Mouse (Mus musculus): ENCODE data around the gene Snx21.

Gene Snx21

DNA sequence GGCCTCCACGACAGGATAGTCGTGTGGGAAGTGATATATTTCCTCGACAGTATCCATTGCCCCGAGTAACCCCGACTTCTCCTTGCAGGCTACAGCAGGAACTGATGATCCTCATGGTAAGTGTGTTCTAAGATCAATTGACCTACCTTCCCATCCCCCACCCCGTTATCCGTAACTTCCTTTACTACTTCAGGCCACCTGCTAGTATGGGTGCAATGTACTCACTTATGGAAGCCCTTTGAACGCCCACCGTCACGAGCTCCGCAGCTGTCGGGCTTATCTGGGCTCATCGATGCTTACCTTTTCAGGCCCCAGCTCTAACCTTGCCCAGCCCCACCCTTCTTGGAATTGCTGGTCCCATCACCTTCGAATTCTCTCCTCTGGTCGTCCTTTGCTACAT, 15.3 kb upstream of the Snx21 start:
- no peak for DNase-seq (ENCODE audit: low read depth)

DNA sequence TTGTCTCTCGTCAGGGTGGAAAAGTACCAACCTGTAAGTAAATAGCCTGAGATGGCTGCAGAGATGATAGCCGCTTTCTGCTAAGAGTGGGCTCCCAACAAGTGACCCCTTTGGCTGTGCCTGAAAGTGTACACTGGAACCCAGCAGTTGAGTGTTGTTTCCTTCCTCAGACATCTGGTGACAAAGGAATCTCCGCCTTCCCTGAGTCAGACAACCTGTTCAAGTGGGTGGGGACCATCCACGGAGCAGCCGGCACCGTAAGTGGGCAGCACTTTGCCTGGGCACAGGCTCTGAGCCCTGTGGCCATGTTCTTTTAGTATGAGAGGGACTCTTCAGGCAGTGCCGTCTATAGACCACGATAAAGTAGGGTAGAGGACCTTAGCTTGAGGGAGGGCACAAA, 14.5 kb upstream of the Snx21 start:
- DNase-seq (ENCODE audit: low read depth): no peak

DNA sequence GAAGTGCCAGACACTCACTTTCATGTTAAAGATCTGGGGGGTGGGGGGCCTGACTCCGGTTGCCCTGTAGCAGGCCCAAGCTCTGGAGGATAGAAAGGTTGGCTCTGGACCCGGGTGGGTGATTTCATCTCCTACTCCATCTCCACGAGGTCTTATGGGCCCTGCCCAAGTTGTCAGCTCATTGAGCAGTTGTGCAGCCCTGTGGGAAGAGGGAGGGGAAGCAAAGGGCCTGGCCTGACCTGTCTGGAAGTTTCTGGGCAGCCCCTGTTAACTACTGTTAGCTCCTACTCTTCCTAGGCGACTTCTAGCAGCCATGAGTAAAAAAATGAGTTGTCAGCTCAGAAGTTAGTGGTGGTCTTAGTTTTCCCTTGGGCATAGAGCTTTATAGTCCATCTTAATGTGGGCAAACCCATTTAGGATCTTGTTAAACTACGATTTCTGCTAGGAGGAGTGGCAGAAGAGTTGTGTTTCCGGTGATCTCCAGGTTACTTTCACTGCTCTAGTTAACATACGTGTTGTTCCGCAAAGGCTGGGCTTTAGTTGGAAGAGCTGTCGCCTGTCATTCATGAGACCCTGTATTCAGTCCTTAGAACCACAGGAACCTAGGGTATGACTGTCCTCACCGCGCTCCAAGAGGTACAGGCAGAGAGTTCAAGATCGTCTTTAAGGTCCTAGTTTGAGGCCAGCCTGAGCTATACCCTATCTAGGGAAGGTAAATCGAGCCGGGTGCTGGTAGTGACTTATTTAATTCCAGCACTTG, 12.2 kb upstream of the Snx21 start:
- no peak for DNase-seq (ENCODE audit: low read depth)

DNA sequence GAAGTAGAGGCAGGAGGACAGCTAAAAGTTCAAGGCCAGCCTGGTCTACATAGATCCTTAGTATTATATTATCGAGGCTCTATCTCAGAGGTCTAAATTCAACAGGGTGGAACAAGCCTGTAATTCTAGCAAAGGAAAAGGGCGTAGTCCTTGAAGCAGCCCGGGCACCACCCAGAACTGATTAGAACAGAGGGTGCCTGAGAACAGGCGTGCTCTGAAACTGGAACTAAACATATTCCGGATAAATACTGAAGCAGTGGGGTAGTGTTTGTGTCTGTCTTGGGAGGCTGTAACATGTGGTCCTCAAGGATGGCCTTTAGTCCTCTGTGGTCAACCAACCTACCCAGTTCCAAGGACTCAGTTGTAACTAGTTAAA, 11.6 kb upstream of the Snx21 start:
- DNase-seq (ENCODE audit: low read depth): no peak

DNA sequence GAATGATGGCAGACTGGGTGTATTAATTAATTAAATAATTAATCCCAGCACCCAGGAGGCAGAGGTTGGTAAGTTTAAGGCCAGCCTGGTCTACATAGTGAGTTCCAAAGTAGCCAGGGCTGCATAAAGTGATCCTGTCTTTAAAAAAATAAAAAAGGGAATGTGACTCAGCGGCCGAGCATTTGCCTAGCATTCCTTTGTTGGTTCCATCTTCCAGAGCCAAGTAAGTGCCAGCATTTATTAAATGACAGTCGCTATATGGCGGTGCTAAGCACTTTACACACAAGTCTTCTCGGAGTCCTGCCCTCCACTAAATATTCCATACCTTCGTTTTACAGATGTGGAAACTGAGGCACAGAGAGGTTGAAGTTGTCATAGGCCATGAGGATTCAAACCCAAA, 9.5 kb upstream of the Snx21 start:
- DNase-seq (ENCODE audit: low read depth): peak; percentile 69

DNA sequence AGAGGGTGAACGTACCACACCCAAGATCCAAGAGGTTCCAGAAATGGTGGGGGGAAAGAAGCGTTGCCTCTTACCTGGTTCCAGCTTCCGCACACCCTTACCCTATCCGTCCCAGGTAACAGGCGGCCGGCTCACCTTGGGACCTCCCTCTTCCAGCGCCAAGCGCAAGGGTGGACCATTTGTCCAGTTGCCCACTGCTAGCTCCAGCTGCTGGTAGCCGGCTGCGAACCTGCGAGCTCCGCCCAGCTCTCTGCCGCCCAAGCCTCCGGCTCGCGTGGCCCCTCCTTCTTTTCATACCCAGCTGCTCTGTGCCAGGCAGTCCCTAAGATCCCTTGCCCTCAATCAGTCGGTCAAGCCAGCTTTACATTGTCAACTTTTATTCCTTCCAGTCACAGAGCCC, 8.8 kb upstream of the Snx21 start:
- no peak for DNase-seq (ENCODE audit: low read depth)

DNA sequence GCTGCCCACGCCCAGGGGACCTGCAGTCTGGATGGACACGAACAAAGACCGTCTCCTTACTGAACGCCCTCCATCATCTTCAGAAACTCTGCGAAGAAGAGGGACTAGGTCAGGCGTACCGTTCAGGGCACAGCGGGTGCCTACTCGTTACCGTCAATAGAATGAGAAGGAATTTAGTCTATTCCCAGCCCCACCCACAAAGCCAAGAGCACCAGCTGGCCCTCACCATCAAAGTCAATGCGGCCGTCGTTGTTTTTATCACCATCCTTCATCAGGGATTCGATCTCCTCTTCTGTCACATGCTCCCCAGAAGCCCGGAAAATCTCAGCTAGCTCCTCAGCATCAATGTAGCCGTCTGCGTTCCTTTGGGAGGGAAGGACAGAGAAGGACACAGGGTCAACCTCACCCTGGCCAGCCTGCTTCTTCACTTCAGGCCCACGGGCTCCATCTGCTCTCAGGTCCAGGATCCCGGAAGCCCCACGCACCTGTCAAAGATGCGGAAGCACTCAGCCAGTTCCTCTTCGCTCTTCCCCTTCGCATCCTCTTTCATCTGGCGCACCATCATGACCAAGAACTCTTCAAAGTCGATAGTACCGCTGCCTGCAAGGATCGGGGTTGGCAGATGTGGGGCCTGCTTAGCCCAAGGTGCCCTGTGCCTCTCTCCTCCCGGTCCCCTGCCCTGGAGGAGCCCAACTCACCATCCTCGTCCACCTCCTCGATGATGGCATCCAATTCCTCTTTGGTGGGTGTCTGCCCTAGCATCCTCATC, 8.2 kb upstream of the Snx21 start:
- no peak for DNase-seq (ENCODE audit: low read depth)

DNA sequence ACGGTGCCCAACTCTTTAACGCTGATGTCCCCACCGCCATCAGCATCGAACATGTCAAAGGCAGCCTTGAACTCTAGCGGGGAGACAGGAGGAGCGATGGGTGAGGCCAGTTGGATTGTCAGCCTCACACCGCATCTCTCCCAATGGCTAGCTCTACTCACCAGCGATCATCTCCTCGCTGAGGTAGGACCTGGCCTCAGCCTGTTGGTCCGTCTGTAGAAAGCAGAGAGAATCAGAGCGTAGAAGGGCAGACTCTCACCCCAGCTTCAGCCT, 7.7 kb upstream of the Snx21 start:
- no peak for DNase-seq (ENCODE audit: low read depth)

DNA sequence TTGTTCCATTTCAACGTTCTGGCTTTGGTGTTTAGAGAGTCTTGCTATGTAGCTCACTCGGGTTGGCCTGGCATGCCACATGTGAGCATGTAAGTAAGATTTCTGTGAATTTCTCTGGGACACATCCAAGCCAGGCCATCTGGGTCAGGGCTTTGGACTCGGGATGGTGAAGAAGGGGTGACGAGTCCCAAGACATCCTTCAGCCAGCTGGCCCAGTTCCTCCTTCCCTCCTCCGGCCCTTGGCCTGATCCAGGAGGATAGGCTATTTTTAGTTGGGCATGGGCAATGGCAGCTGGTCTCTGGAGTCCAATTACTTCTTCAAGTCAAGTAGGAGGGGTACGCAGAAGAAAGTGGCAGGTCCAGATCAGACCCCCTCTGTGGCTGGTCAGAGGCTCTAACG, 6.8 kb upstream of the Snx21 start:
- DNase-seq (ENCODE audit: low read depth): peak; percentile 25

DNA sequence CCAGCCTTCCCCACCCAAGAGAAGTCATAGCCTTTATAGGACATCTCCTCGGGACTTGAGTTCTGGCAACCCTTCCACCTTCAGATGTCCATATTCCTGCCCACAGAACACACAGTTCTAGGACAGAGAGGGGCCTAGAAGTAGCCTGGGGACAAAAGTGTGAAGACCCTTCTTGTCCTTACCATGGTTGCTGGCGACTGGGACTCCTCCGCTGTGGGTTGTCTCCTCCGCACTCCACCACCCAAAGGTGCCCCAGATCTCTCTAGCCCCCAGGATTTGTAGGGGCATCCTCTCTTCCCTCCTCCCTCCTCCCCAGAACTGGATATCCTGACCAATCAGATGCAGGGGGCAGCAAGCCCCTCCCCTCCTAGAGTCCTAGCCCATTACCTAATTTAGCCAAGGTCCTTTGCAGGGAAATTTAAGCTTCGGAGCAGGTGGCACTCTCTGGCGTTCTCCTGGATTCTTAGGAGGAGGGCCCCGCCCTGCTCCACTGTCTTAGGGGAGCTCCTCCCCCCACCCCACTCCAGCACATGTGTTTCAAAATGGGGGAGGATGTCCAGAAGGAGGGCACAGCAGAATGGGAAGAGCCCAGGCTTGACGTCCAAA, 6.0 kb upstream of the Snx21 start, which contains the start of gene Tnnc2:
Gene Tnnc2 (minus strand): TSS at position 487 of the 606 bp plus-strand sequence.
- no peak for DNase-seq (ENCODE audit: low read depth)

DNA sequence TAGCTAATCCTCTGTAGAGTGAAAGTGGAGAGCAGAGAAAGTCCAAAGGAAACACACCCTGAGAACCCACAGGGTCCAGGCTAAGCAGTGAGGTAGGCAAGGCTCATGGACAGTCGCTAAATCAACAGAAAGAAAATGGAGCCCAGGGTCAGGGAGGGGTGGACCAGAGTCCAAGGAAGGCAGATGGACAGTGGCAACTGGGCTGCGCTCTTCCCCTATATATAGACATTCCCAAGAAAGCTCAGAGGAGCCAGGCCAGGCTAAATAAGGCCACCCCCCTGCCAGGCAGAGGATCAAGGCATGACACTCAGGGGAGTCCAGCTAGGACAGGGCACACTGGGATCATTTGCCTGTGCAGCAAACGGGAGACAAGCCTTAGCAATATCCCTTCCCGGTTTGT, 3.7 kb upstream of the Snx21 start:
- DNase-seq (ENCODE audit: low read depth): no peak

DNA sequence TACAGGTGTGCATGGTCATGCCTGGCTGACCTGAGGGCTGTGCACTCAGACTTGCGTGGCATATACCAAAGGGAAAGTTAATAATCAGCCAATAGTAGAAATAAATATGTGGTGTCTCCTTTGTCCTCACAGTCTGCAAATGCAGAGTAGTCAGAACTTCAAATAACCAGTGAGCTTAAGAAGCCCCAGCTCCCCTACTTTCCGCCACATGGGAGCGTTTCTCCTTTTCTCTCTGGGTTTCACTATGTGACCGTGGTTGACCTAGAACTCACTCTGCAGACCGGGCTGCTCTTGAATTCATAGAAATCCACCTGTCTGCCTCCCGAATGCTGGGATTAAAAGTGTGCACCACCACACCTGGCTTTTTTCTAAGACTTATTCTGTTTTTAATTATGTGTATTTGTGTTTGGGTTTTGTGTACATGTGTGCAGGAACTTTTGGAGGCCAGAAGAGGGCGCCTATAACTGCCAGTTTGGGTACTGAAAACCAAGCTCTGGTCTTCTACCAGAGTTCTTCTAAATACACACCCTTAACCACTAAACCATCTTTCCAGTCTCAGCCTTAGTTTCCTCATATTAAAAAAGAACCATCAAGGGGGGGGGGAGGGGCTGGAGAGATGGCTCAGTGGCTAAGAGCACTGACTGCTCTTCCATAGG, 1.6 kb upstream of the Snx21 start:
- DNase-seq (ENCODE audit: low read depth): peak; percentile 62

DNA sequence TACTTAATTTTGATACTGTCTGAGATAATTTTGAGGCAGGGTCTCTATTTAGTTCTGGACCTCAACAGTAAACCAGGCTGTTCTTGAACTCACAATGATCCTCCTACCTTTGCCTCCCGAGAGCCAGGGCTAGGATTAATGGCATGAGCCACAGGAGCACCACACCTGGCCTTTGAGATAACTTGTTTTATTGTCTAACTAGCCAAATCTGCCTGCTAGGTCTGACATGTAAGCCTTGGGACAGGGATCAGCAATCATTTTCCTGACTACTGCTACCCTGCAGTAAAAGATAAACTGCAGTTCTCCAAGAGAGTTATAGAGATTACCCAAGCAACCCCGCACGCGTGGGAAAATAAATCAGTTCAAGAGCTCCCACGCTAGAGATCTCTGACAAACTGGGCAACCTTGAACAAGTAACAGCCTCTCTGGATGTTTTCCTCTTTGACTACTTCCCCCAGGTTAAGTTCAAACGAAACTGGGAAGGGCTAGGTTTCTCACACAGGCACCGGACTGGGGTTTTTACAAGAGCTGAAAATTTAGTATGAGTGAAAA, 678 bp upstream of the Snx21 start:
- no peak for DNase-seq (ENCODE audit: low read depth)

DNA sequence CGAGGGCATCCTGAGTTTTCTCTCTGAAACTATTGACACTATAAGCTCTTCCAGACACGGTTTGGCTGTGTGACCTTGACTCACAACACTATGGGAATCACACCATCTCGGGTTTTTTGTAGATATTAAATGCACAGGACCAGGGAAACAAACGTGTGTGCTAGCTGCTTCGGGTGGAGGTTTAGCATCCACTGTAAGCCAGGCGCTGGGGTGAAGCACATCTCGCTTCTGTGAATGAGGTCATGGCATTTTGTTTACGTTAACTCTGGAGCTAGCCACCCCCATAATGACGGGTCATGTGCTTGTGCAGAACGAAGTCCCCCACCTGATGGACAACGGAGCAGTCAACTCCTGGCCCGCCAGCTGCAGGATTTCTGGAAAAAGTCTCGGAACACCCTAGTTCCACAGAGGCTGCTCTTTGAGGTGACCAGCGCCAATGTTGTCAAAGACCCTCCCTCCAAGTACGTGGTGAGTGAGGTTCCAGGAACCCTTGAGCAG, 814 bp downstream of the Snx21 start:
- DNase-seq (ENCODE audit: low read depth): peak; percentile 63

DNA sequence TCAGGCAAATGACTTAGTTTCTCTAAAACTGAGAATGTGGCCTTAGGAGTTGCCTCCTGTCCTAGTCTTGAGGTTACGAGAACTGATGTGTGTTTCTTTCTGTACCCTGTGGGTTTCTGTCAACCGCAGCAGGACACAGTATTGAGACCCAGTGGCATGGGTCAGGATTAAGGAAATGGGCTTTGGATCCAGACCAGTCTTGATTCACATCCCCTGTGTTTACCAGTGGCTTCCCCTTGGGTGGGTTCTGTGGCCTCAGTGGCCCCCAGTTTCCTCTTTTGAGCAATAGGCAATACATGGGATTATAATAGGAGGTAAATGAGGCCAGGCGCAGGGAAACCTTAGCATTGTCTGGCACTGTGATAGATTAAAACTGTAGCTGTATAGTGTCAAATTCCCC, 1.4 kb downstream of the Snx21 start:
- DNase-seq (ENCODE audit: low read depth): no peak

DNA sequence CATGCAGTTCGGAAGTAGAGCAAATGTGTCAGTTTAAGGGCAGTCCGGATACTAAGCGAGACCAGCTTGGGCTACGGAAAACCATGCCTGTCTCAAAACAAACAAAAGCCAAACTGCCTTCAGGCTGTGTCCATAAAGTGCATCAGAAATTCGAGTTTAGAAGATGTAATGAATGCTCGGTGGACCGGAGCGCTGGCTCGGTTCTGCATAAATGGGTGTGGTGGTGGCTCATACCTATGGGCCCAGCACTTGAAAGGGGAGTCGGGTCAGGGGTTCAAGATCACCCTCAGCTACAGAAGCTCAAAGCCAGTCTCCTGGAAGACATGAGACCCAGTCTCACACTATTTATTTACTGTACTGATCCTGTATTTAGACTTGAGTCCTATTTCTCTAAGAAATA, 2.2 kb downstream of the Snx21 start:
- DNase-seq (ENCODE audit: low read depth): no peak

DNA sequence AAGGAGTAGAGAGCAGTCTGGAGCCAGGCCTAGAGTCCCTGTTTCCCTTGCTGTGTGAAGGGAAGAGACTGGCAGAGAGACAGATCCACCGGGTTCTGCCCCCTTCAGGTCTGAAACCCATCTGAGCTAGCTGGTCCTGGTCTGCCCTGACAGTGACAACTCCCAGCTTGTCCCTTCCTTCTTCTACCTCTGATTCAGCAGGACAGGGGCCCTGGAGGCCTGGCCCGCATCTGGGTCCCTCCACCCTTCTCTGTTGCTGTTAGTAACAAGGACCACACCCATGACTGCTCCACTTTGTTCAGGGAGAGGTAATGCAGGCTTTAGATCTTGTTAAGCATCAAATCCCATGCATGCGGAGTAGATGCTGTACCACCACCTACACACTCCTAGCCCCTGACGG, 2.8 kb downstream of the Snx21 start:
- no peak for DNase-seq (ENCODE audit: low read depth)

DNA sequence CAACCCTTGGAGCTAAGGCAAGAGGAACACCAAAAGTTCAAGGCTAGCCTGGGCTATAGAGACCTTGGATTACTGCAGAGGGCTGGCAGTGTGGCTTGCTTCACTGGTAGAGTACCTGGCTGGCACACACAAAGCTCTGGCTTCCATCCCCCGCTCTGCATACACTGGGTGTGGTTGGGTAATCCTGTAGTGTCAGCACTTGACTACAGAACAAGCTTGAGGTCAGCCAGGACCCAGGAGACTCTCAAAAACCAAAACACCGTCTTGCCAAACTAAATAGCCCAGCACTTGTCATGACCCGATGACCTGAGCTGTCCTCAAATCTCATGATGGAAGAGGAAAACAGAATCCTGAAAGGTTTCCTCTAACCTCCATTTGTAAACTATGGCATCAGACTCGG, 4.8 kb downstream of the Snx21 start:
- DNase-seq (ENCODE audit: low read depth): peak; percentile 57

DNA sequence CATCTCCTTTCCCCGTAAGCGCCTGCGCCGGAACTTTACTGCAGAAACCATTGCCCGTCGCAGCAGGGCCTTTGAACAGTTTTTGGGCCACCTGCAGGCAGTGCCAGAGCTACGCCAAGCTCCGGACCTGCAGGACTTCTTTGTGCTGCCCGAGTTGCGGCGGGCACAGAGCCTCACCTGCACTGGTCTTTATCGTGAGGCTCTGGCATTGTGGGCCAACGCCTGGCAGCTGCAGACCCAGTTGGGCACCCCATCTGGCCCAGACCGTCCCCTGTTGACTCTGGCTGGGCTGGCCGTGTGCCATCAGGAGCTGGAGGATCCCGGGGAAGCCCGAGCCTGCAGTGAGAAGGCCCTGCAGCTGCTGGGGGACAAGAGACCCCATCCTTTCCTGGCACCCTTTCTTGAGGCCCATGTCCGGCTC, 6.2 kb downstream of the Snx21 start:
- no peak for DNase-seq (ENCODE audit: low read depth)

DNA sequence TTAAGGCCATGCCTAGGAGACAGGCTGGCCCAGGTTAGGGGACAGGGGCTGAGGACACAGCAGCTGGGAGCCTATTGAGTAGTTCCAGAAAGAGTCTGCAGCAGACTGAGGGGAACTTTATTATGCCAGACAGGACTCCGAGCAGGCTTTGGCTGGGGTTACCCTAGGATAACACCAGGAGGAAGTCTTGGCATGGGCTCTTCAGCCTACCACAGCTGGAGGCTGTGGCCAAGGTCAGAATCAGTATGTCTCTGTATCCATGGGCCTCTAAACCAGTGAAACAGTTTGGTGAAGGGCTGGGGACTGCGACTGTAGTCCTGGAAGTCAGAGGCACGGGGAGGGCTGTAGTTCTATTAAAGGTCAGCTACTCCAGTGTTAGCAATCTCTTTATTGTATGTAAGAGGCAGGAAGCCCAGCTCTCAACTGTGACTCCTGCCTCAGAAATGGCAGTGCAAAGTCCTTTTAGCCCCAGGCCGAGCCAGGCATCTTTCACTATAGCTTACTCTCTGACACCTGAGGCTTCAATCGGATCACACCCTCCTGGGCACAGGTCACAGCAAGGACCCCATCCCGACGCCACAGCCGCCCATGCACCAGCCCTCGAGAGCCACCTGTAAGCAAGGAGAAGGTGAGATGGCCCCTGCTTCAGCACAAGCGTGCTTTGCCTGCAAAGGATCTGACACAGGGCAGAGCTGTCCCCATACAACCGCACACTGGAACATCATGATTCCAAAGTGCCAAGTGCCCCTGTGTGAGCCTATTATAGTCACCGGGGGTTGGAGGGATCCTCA, 7.0 kb downstream of the Snx21 start:
- DNase-seq (ENCODE audit: low read depth): no peak

DNA sequence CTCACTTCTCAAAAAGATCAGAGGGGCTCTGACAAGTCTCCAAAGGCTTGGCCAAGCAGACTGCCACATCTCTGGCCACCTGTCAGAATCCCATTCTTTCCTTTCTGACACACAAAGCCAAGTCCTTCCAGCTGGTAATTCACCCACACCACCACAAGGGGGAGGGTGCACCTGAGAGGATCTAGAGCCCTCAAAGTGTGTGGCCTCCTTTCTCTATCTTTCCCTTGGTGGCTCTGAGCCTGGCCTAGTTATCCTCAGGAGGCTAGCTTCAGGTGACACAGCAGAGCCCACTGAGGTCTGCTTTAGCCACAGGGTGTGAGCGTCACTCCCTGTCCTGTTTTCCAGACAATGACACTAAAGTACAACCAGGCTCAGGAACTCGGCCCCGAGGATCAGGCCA, 7.6 kb downstream of the Snx21 start:
- peak; percentile 78 for DNase-seq (ENCODE audit: low read depth)

DNA sequence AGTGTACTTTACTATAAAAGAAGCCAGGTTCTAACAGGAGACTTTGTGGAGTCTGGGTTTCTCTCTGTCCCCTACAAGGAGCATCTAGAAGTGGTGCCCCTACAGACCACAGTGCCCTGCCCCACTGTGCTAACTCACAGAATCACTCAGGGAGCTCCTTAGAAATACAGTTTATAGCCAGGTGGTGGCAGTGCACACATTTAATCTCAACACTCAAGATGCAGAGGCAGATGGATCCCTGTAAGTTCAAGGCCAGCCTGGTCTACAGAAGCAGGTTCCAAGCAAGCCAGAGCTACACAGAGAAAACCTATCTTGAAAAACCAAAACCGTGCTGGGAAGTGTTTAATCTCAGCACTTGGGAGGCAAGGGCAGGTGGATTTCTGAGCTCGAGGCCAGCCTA, 8.1 kb downstream of the Snx21 start:
- DNase-seq (ENCODE audit: low read depth): peak; percentile 59
